Mouse (Mus musculus): Measurements from ENCODE around the gene Rfc3. TPM values are rescaled to one million over a fixed set of nuclear protein-coding genes. Genes with fewer than 3 reads are reported as not detected.
"Not testable (repeated sequence)": the region's sequence is repeated elsewhere in the genome, so short reads cannot be mapped to it uniquely, and the experiment has no call there.

Rfc3 gene
- 25.6 and 37.9 TPM in 2 replicates for polyA plus RNA-seq (2011; ENCODE audit: insufficient read length, low read depth, missing spikeins)

DNA sequence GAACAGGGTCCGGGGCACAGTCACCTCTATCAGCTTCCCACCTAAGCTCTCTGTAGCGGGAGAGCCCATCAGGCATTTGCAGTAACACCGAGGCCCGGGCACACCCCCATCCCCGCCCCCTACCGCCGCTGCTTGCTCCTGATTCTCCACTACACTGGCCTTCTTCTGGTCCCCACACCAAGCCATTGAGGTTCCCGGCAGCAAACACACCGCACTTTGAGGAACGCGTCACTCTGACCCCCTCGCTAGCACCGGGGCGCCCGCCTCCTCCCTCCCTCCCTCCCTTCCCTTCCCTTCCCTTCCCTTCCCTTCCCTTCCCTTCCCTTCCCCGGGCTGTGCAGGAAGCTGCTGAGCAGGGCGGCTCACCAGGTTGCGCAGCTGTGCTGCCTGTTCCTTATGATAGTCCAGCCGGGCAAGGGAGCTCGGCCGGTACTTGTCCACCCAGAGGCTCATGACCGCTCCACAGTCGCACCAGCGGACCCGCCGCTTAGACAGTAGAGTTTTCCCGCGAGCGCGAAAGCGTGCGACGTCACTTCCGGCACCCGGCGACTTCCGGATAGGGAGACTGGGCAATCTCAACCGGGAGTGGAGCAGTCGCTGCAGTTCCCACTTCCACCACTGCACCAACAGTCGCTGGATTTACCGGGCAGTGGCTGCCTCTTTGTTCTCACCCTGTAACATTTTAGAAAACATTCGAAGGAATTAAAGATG lies at the start of gene Rfc3:
Rfc3 (minus strand) TSS at position 543 of the 711 bp plus-strand sequence.
- Histone ChIP-seq H3K27ac (ENCODE audit: insufficient read depth, low read length) (0 out of 2 replicates have a peak within 1 kb of the TSS, but pooled peaks have one; percentile 9), H3K4me3 (ENCODE audit: insufficient read depth, low read length) (peak within 1 kb of the TSS; percentile 58), H3K4me1 (ENCODE audit: control insufficient read depth, insufficient read depth, low read length) (peaks cover 2% of the 10 kb centered on the region; the same call in 1 of the 2 replicates)
- TF ChIP-seq POLR2A (IDR thresholded peaks at IDR 0.05; ENCODE audit: low read depth, low read length) (peak; percentile 61; the same call in 1 of the 2 replicates), CTCF (IDR thresholded peaks at IDR 0.05; ENCODE audit: borderline replicate concordance, insufficient read depth, low read length) (peak; percentile 24; the same call in 1 of the 2 replicates)

DNA sequence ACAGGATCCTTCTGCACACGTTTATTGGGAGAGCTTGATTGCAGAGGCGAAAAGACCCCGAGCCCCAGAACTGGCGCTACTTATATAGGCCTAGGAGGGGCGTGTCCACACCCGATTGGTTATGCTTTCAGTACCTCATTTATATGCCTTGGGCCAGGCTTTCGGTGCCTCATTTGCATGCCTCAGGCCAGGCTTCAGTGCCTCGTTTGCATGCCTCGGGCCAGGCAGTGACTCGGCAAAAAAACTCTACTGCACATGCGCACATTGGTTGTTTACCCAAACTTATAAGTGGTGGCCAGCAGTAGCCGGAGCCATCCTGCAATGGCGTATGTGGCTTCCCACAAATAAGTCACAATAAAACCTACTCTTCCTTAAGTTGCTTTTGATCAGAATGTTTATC lies 42.6 kb upstream of the Rfc3 start:
- not testable (repeated sequence) for H3K4me3 ChIP-seq (ENCODE audit: insufficient read depth, low read length); H3K4me1 ChIP-seq (ENCODE audit: control insufficient read depth, insufficient read depth, low read length)

DNA sequence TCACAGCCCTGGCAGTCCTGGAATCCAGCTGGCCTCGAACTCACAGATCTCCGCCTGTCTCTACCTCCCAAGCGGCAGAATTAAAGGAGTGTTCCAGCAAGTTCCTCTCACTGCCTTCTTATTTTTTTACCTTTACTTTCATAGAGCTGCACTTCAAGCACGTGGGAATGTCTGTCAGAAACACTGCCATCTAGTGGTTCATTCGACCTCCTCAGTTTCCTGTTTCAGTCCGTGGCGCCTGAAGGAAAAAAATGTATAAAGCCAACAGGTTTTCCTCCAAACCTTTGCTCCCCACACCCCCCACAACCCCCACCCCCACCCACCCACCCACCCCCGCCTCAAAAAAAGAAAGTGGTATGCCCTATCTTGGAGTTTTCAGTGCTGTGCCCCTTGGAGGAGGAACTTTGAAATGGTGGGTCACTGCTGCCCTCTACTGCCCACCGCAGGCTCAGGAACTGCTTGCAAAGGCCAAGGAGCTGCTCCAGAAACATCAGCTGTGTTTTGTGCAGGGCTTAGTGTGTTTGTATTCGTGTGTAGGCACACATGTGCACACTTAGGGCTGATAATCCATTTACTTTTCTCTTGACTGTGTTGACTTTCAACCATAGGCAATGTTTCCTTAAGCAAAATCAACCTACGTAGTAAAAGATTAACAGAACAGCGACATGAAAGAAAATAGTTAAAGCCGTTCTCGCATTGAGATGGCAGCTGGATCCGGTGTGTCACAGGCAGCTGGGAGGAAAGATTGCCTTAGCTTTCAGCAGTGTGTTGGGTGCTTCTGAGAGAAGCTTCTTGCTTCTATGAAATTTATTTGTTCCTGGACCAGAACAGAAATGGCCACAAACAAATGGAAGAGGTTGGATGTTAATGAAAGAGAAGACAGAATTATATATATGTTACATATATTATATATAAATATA lies 35.8 kb upstream of the Rfc3 start:
- peak; percentile 91 for TF ChIP-seq CTCF (IDR thresholded peaks at IDR 0.05; ENCODE audit: borderline replicate concordance, insufficient read depth, low read length)
- TF ChIP-seq POLR2A (IDR thresholded peaks at IDR 0.05; ENCODE audit: low read depth, low read length) = no peak
- H3K27ac ChIP-seq (ENCODE audit: insufficient read depth, low read length) = no peak overlapping the region

More for the DNA sequence above, 42.6 kb upstream of the Rfc3 start:
- H3K27ac ChIP-seq (ENCODE audit: insufficient read depth, low read length) = not testable (repeated sequence)

DNA sequence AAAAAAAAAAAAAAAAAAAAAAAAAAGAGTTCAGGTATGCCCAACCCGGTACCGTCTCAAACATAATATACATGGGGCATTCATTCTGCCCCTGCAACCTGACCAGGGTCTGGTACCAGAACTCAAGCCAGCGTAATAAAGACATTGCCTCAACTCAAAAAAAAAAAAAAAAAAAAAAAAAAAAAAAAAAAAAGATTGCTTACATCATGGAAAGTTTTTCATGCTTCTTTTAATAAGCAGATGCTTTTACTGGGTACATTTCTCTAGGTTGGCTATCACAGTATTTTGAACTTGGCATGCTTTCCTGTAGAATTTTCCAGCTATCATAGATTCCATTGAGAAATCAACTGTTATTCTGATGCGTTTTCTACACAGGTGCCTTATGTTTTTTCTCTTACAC lies 11.2 kb upstream of the Rfc3 start:
- H3K27ac ChIP-seq (ENCODE audit: insufficient read depth, low read length) = no peak overlapping the region
- TF ChIP-seq CTCF (IDR thresholded peaks at IDR 0.05; ENCODE audit: borderline replicate concordance, insufficient read depth, low read length) (no peak), POLR2A (IDR thresholded peaks at IDR 0.05; ENCODE audit: low read depth, low read length) (no peak)
- no peak overlapping the region for H3K4me3 ChIP-seq (ENCODE audit: insufficient read depth, low read length)
- no peaks in the 10 kb centered on the region for H3K4me1 ChIP-seq (ENCODE audit: control insufficient read depth, insufficient read depth, low read length)

More for the DNA sequence above, 35.8 kb upstream of the Rfc3 start:
- H3K4me3 ChIP-seq (ENCODE audit: insufficient read depth, low read length) = no peak overlapping the region
- H3K4me1 ChIP-seq (ENCODE audit: control insufficient read depth, insufficient read depth, low read length) = no peaks in the 10 kb centered on the region

DNA sequence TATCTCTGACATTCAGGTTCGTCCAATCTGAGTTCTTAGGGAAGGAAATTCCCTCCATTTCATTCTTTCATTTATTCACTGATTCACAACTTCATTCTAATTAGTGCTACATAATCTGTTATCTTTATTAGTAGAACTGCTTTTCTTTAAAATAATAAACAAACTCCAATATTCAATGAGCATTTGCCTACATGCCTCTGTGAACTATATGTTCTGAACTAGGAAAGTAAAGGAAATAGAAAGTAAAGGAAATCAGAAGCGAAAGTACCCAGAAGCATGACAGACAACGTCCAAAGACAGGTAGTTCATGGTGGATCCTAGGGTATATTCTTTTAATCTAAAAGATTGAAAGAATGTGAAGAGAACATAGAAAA lies 356 bp upstream of the Rfc3 start:
- H3K27ac ChIP-seq (ENCODE audit: insufficient read depth, low read length) = no peak overlapping the region
- TF ChIP-seq POLR2A (IDR thresholded peaks at IDR 0.05; ENCODE audit: low read depth, low read length) = no peak
- no peak for TF ChIP-seq CTCF (IDR thresholded peaks at IDR 0.05; ENCODE audit: borderline replicate concordance, insufficient read depth, low read length)
- H3K4me3 ChIP-seq (ENCODE audit: insufficient read depth, low read length) = no peak overlapping the region
- peaks cover 2% of the 10 kb centered on the region; the same call in 1 of the 2 replicates for H3K4me1 ChIP-seq (ENCODE audit: control insufficient read depth, insufficient read depth, low read length)

DNA sequence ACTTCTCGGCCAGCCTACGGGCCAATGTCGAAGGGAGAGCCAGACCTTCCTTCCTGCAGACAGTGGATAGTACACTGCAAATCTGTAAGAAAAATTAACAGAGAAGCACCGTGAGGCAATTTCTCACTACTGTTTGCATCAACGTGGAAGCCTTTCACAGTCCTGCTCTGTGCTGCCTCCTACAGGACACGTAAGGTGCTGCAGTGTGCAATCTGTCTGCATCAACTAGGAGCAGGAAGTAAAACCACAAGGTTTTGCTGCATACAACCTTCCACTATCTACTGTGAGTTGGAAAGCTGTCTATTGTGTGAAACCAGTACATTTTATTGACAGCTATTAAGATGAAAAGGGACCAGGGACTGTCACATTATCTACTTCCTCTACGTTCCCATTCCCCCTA lies 6.2 kb downstream of the Rfc3 start:
- Histone ChIP-seq H3K27ac (ENCODE audit: insufficient read depth, low read length) (no peak overlapping the region), H3K4me1 (ENCODE audit: control insufficient read depth, insufficient read depth, low read length) (no peaks in the 10 kb centered on the region), H3K4me3 (ENCODE audit: insufficient read depth, low read length) (no peak overlapping the region)
- TF ChIP-seq POLR2A (IDR thresholded peaks at IDR 0.05; ENCODE audit: low read depth, low read length) (no peak), CTCF (IDR thresholded peaks at IDR 0.05; ENCODE audit: borderline replicate concordance, insufficient read depth, low read length) (peak; percentile 75; the same call in 1 of the 2 replicates)

DNA sequence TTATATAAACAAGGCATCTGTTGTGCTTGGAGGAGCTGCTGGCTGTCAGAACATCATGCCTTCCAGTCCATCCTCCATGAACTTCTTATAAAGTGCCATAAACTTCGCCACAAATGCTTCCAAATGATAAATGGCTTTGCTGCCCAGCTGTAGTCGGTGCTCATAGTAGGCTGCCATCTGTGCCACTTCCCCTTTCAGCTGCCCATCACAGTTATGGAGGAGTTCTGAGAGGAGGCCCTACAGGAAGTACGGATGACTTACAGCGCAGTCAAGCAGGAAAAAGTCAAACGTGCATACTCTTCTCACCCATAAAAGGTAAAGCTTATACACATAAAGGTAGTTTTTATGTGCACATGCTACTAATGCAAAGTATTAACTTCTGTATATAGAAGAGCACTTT lies 8.2 kb downstream of the Rfc3 start:
- Histone ChIP-seq H3K4me1 (ENCODE audit: control insufficient read depth, insufficient read depth, low read length) (no peaks in the 10 kb centered on the region), H3K27ac (ENCODE audit: insufficient read depth, low read length) (no peak overlapping the region), H3K4me3 (ENCODE audit: insufficient read depth, low read length) (no peak overlapping the region)
- no peak for TF ChIP-seq CTCF (IDR thresholded peaks at IDR 0.05; ENCODE audit: borderline replicate concordance, insufficient read depth, low read length)
- TF ChIP-seq POLR2A (IDR thresholded peaks at IDR 0.05; ENCODE audit: low read depth, low read length) = no peak

DNA sequence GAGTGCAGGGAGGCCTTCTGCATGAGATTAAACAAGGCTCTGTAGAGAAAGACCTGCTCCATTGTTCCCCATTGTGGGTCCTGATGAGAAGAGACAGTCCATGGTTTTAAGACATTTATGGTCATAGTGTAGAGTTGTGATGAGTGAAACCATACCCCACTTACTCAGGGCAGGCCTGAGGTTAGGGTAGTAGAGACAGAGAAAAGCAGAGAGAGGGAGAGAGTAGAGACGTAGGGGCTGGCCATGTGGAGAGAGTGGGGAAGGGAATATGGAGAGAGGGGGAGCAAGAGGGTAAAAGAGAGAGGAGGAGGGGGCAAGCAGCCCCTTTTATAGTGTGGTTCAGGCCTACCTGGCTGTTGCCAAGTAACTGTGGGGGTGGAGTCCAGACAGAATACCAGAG lies 8.9 kb downstream of the Rfc3 start:
- TF ChIP-seq POLR2A (IDR thresholded peaks at IDR 0.05; ENCODE audit: low read depth, low read length) (no peak), CTCF (IDR thresholded peaks at IDR 0.05; ENCODE audit: borderline replicate concordance, insufficient read depth, low read length) (no peak)
- H3K4me1 ChIP-seq (ENCODE audit: control insufficient read depth, insufficient read depth, low read length) = no peaks in the 10 kb centered on the region
- no peak overlapping the region for H3K4me3 ChIP-seq (ENCODE audit: insufficient read depth, low read length)
- no peak overlapping the region for H3K27ac ChIP-seq (ENCODE audit: insufficient read depth, low read length)

DNA sequence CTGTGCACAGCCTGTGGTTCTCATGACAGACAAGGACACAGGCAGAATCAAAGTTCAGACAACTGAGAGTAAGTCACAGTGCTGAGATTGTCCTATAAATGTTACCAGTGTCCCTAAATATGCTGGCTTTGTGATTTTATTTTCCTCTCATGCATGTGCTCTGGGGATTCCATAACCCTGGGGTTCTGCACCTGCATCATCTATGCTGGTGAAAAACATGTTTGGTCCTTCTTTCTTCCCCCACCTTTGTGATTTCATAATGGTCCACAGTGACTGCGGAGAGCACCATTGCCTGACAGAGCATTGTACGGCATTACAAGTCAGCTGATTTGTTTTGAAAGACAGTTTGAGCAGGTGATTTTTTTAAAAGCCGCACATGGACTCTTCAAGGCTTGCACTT lies 45.1 kb downstream of the Rfc3 start, which contains the start of gene Vmn2r18:
Vmn2r18 (minus strand) TSS at position 101 of the 400 bp plus-strand sequence.
- no peak within 1 kb of the TSS for H3K27ac ChIP-seq (ENCODE audit: insufficient read depth, low read length)
- TF ChIP-seq CTCF (IDR thresholded peaks at IDR 0.05; ENCODE audit: borderline replicate concordance, insufficient read depth, low read length) = no peak
- no peaks in the 10 kb centered on the region for H3K4me1 ChIP-seq (ENCODE audit: control insufficient read depth, insufficient read depth, low read length)
- no peak within 1 kb of the TSS for H3K4me3 ChIP-seq (ENCODE audit: insufficient read depth, low read length)

DNA sequence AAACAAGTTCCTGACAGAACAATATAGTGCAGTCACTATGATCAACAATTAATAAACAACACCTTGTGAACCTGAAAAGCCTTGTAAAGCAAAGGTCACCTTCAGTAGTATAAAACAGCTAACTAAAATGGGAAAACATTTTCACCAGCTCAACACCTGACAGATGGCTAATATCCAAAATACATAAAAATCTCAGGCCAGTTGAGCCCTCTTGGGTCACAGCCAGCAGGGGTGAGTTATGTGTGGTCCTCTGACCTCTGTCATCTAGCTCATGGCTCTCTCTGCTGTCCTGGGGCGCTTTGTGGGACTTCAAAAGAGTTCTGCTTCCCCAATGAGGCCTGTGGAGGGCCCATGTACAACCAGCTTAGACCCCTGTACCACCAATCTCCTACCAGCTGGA lies 49.3 kb downstream of the Rfc3 start:
- no peak overlapping the region for H3K4me3 ChIP-seq (ENCODE audit: insufficient read depth, low read length)
- TF ChIP-seq POLR2A (IDR thresholded peaks at IDR 0.05; ENCODE audit: low read depth, low read length) = no peak
- TF ChIP-seq CTCF (IDR thresholded peaks at IDR 0.05; ENCODE audit: borderline replicate concordance, insufficient read depth, low read length) = no peak
- H3K4me1 ChIP-seq (ENCODE audit: control insufficient read depth, insufficient read depth, low read length) = no peaks in the 10 kb centered on the region
- H3K27ac ChIP-seq (ENCODE audit: insufficient read depth, low read length) = no peak overlapping the region

Other genes starting within 250 kb of the Rfc3 start
- gene Gm42906, start 223.1 kb downstream of the Rfc3 start, polyA plus RNA-seq (2011; ENCODE audit: insufficient read length, low read depth, missing spikeins) = not detected in 2 replicates
- gene Vmn2r18, start 45.2 kb downstream of the Rfc3 start, polyA plus RNA-seq (2011; ENCODE audit: insufficient read length, low read depth, missing spikeins) = not detected in 2 replicates

Measured in embryonic fibroblast, embryonic 13.5 days (primary cell).